Mouse (Mus musculus) forebrain, embryonic 14.5 days (tissue): ENCODE results near the gene Picalm. TPM values are rescaled to one million over a fixed set of nuclear protein-coding genes. Genes with fewer than 3 reads are reported as not detected.

Source experiments
- ATAC-seq: fragments of 200-750 bp; cut with Nextera tagmentation; 2 replicates; pipeline ENCODE4 v1.8.0; 2017; ENCODE audit warnings: mild to moderate bottlenecking, moderate library complexity
- DNase-seq: peaks from one replicate; pipeline ENCODE4 v3.0.0-alpha.2; 2015; ENCODE audit warnings: low spot score
- H3K27ac ChIP-seq: fragments of 300-500 bp; sonication (generic); 2 replicates; pipeline ENCODE4 v1.5.1; 2014; ENCODE audit warnings: low read depth, mild to moderate bottlenecking, control low read depth, low read length, moderate library complexity
- H3K27me3 ChIP-seq: fragments of 300-500 bp; sonication (generic); replicated peaks from 2 replicates; pipeline ENCODE4 v1.6.1; 2014; ENCODE audit warnings: low read length, control low read depth, mixed read lengths; ENCODE audit not compliant: control insufficient read depth, insufficient read depth
- H3K36me3 ChIP-seq: fragments of 300-500 bp; sonication (generic); 2 replicates; pipeline ENCODE4 v1.6.1; 2014; ENCODE audit warnings: low read length, control low read depth; ENCODE audit not compliant: control insufficient read depth, insufficient read depth
- H3K4me1 ChIP-seq: fragments of 300-500 bp; sonication (generic); 2 replicates; pipeline ENCODE4 v1.6.1; 2014; ENCODE audit warnings: antibody characterized with exemption, low read length, control low read depth; ENCODE audit not compliant: control insufficient read depth, insufficient read depth
- H3K4me2 ChIP-seq: fragments of 300-500 bp; sonication (generic); 2 replicates; pipeline ENCODE4 v1.6.1; 2014; ENCODE audit warnings: mild to moderate bottlenecking, control low read depth, low read length
- H3K4me3 ChIP-seq: fragments of 300-500 bp; sonication (generic); 2 replicates; pipeline ENCODE4 v1.5.1; 2014; ENCODE audit warnings: low read depth, low read length, control low read depth
- H3K9ac ChIP-seq: fragments of 300-500 bp; sonication (generic); 2 replicates; pipeline ENCODE4 v1.6.1; 2014; ENCODE audit warnings: mild to moderate bottlenecking, low read length, control low read depth, moderate library complexity
- H3K9me3 ChIP-seq: fragments of 300-500 bp; sonication (generic); replicated peaks from 2 replicates; pipeline ENCODE4 v1.6.1; 2016; ENCODE audit warnings: low read length, control low read depth, mixed read lengths; ENCODE audit not compliant: control insufficient read depth
- WGBS: fragments of 180-500 bp; shearing (Covaris S2); extraction: QIAGEN DNeasy Blood & Tissue Kit; methylation state at CpG from one replicate; pipeline ENCODE4 v1.1.7; 2014; 5-methylcytosine and 5-hydroxymethylcytosine counted together
- polyA plus RNA-seq: library from polyadenylated mRNA; unstranded; fragments of >200 nt; fragmentation: Nextera tagmentation; extraction: Ambion mirVana; gene quantifications from 2 replicates; pipeline ENCODE4 v1.2.1, GENCODE M21; 2014

The Picalm gene
- polyA plus RNA-seq, 1 experiment from 2014 or later, result 43.3 TPM

DNA sequence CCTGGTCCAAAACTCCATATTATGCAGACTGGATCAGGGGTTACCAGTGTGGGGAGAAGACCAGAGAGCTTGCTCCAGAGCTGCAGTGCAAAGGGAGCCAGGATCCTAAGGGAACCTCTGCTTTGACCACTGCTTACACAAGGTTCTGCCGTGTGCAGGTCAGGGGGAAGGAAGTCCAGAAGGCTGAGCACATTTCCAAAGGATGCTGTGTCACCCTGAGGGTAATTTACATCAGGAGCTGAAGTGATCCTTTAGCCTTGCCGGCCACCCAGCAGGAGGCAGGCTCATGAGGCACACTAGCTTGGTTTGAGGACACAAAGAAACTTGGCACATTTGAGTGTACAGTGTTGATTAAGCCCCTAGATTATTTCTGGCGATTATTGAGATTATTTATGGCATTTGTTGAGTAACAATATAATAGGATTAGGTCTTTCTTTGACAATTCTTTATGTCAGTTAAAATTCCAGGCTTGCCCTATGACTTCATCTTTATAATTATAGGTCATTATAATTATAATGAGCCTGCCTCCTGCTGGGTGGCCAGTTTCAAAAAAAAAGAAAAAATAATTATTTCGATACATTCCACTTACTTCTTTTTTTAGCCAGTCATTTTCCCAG, 106.4 kb downstream of the Picalm start:
- Histone ChIP-seq H3K27ac (no peak overlapping the region), H3K36me3 (no peaks in the 10 kb centered on the region), H3K9me3 (no peaks in the 10 kb centered on the region), H3K4me3 (no peak overlapping the region), H3K4me2 (no peak overlapping the region), H3K9ac (no peak overlapping the region), H3K27me3 (no peaks in the 10 kb centered on the region), H3K4me1 (no peaks in the 10 kb centered on the region)
- peak; percentile 8 for DNase-seq
- no peak for ATAC-seq
- 17% methylated on average over 4 of the region's 4 CpGs for WGBS

DNA sequence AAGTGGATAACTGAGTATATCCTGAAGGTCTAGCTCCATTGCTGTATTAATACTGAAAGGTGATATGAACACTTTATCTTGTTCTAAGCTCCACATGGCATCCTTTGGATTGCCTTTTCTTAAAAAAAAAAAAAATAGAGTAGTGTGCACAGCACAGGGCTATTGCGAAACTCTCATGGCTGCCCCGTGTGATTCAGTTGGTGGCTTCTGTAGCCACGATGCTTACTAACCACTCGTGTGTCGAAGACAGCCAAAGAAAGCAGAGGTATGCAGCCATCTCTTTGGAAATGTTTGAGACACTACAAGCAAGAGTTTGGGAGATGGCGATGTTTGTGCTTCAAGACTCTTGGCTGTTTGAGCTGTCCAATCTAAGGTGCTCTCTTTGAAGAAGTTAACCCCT, 113.1 kb downstream of the Picalm start:
- Histone ChIP-seq H3K4me1 (no peaks in the 10 kb centered on the region), H3K4me2 (no peak overlapping the region), H3K27ac (no peak overlapping the region), H3K9ac (no peak overlapping the region), H3K36me3 (no peaks in the 10 kb centered on the region), H3K9me3 (no peaks in the 10 kb centered on the region), H3K27me3 (no peaks in the 10 kb centered on the region), H3K4me3 (no peak overlapping the region)
- ATAC-seq (no peak), DNase-seq (no peak)
- WGBS, result 89% methylated on average over 6 of the region's 6 CpGs

DNA sequence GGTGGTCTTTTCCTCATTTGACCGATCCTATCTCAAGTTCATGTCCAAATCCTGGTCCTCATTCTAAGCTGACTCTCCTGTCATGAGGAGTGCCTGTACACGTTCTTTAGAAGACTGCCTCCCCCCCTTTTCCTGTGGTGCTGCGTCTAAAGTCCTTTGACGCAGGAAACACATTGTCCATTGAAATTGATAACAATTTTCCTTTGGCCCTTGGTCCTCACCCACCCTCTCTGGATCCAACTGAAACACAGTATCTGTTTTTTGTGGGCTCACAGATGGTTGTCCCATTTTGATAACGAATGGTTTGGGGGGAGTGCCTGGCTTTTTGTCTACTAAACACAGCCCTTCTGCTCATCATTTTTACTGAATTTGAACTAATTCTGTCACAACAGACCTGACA, 113.6 kb downstream of the Picalm start:
- DNase-seq, result no peak
- Histone ChIP-seq H3K9me3 (no peaks in the 10 kb centered on the region), H3K4me2 (no peak overlapping the region), H3K4me1 (no peaks in the 10 kb centered on the region), H3K27ac (no peak overlapping the region), H3K4me3 (no peak overlapping the region), H3K36me3 (no peaks in the 10 kb centered on the region), H3K27me3 (no peaks in the 10 kb centered on the region), H3K9ac (no peak overlapping the region)
- 87% methylated on average over 5 of the region's 5 CpGs for WGBS
- ATAC-seq, result no peak

DNA sequence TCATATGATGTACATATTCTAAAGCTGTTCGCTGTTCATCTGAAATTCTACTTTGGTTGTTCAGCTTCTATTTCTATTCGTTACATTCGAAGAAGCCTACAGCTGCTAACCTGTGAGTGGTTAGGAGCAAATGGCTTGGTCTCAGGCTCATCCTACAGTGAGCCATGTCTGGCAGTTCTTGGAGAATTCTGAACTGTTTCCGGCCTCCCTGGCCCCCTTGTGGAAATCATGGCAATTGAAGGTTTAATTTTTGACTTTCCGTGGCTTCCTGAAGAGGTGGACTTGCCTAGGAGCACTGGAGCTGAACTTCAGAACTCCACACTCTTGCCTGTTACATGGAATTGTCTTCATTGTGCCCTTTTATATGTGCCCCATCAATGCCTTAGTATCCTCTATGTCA, 122.9 kb downstream of the Picalm start:
- no peaks in the 10 kb centered on the region for H3K36me3 ChIP-seq
- no peaks in the 10 kb centered on the region for H3K9me3 ChIP-seq
- H3K27me3 ChIP-seq, result no peaks in the 10 kb centered on the region
- 76% methylated on average over 5 of the region's 5 CpGs for WGBS
- no peak overlapping the region for H3K27ac ChIP-seq
- ATAC-seq (no peak), DNase-seq (no peak)
- H3K4me3 ChIP-seq, result no peak overlapping the region
- H3K4me1 ChIP-seq, result no peaks in the 10 kb centered on the region
- no peak overlapping the region for H3K4me2 ChIP-seq
- no peak overlapping the region for H3K9ac ChIP-seq

DNA sequence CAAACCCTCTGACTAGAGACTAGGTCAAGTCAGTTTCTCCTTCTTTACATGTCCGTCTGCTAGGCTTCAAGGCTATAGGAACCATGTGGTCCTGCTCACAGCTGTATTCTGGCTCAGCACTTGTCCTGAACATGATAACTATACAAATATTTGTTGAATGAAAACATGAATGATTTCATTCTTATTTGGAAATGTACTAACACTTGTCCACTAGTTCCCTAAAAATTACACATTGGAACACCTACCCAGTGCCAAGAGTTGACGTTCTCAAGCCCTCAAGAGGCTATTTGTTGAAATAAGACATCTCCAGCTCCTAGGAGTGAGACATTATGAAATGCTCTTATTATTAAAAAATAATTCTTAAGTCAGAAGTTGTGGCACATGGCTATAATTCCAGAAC, 128.7 kb downstream of the Picalm start:
- Histone ChIP-seq H3K27me3 (no peaks in the 10 kb centered on the region), H3K36me3 (no peaks in the 10 kb centered on the region), H3K4me1 (peaks cover 3% of the 10 kb centered on the region), H3K27ac (no peak overlapping the region), H3K9ac (no peak overlapping the region), H3K4me3 (no peak overlapping the region), H3K9me3 (no peaks in the 10 kb centered on the region), H3K4me2 (no peak overlapping the region)
- WGBS, result 90% methylated on average over 2 of the region's 2 CpGs
- no peak for ATAC-seq
- no peak for DNase-seq

DNA sequence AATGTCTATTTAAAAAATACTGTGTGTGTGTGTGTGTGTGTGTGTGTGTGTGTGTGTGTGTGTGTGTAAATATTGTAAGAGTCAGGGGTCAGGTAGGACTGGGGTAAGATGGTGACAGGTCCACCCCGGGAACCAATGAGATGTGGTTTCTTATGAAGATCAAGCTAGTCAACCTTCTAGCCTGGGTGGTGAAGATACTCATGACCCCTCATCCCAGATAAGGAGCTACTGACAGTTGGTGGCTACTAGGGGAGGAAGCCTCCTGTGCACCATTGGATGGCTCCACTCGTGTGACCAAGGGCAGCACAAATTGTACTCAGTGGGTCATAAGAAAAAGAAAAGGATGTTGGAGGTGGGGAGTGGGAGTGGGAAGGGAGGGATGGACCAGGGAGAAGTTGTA, 129.9 kb downstream of the Picalm start:
- Histone ChIP-seq H3K4me1 (peaks cover 3% of the 10 kb centered on the region), H3K4me3 (no peak overlapping the region), H3K36me3 (no peaks in the 10 kb centered on the region), H3K27me3 (no peaks in the 10 kb centered on the region), H3K27ac (no peak overlapping the region), H3K4me2 (no peak overlapping the region), H3K9me3 (no peaks in the 10 kb centered on the region), H3K9ac (no peak overlapping the region)
- no peak for ATAC-seq
- no peak for DNase-seq
- WGBS, result 89% methylated on average over 2 of the region's 2 CpGs

- no peak overlapping the region for H3K4me3 ChIP-seq
- peak; percentile 82 for DNase-seq
- WGBS, result 13% methylated on average over 7 of the region's 7 CpGs
Measured at GRCm38 (mm10) chr7:90261902-90262599, 132.0 kb downstream of the Picalm start.

More at GRCm38 (mm10) chr7:90261902-90262599, 132.0 kb downstream of the Picalm start:
- peak overlapping the region; percentile 61 for H3K27ac ChIP-seq
- H3K4me2 ChIP-seq, result peak overlapping the region; percentile 14
- peaks cover 3% of the 10 kb centered on the region for H3K4me1 ChIP-seq
- H3K9me3 ChIP-seq, result no peaks in the 10 kb centered on the region
- no peaks in the 10 kb centered on the region for H3K27me3 ChIP-seq
- no peaks in the 10 kb centered on the region for H3K36me3 ChIP-seq
- H3K9ac ChIP-seq, result no peak overlapping the region; the same call in 1 of the 2 replicates
- ATAC-seq, result peak; percentile 84

Other genes with a start within 250 kb of the Picalm start
- gene Ccdc81, start 226.6 kb upstream of the Picalm start, polyA plus RNA-seq, result 0.48 and 0.72 TPM in 2 replicates
- 171 and 174 TPM in 2 replicates for gene Hikeshi, start 189.0 kb upstream of the Picalm start, polyA plus RNA-seq
- gene Eed, start 149.2 kb upstream of the Picalm start, polyA plus RNA-seq, result 41.2 and 43.5 TPM in 2 replicates
- not detected in 2 replicates for gene Ccdc83, start 135.6 kb downstream of the Picalm start, polyA plus RNA-seq
- 1.2 and 1.5 TPM in 2 replicates for gene Sytl2, start 172.0 kb downstream of the Picalm start, polyA plus RNA-seq